Mouse (Mus musculus): ENCODE measurements around the gene B3gnt3.
A peak's percentile ranks its signal among the peaks of the same experiment; 100 is the strongest.

The B3gnt3 gene

GRCm38 (mm10) chr8:71677555-71677954, 24.0 kb downstream of the B3gnt3 start:
- DNase-seq, result peak; percentile 55 to 73

- no peak for DNase-seq
Observed at GRCm38 (mm10) chr8:71676803-71677202, 24.8 kb downstream of the B3gnt3 start.

DNA sequence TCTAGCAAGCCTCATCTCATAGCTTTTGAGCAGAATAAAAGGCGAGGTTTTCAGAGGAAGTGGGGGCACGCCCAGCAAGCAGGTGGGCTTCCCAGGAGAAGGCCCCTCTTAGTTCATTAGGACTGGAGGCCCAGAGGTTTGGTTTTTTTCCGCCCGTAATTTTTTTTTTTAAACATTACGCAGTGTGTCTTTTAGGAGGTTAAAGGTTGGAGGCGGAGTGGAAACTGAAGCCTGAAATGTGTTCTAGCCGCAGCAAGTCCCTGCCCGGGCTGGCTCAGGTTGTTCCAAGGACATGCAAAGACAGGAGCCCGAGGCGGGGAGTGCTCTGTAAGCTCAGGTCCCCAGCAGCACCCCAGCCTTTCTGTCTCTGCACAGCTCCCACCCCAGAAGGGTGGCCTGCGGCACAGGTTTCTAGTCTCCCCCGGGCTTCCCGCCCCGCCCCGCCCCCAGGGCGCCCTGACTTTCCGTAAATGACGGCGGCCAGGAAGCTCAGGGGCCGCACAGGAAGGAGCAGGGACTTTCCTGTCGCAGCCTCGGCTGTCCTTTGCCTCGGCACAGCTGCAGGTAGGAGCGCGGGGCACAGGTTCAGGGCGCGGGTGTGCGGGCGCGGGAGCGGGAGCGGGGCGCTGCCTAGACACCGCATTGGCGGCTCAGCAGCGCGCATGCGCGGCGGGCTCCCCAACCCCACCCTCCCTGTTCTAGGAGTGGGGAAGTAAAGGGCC, 25.4 kb downstream of the B3gnt3 start, which contains the start of gene Jak3:
TSS of gene Jak3 (plus strand) at position 277 of the 722 bp plus-strand sequence.
- peak; percentile 59 to 82 for DNase-seq

DNA sequence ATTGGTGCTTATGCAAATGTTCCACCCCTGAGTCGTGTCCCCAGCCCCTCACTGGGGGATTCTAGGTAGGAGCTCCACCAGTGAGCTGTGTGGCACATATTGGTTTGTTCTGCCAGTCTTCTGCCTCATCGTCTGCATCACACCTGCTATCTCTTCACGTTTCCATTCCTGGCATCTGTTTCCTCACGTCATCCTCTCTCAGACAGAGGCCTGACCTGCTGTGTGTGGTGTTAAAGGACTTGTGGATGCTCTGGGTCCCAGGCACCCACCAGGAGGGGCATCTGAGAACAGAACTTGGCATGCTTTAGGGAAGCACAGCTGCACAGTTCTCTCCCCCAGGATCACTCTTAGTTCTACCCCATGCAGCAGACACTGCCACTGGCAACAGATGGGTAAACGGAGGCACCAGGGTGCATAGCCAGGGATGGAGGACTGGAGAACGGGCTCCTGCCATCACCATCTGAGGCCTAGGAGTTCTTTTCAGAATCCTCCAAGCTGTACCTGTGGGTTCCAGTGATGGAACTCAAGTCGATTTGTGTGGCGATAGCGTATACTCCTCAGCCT, 26.1 kb downstream of the B3gnt3 start:
- DNase-seq, result no peak

GRCm38 (mm10) chr8:71674071-71674470, 27.5 kb downstream of the B3gnt3 start:
- no peak for DNase-seq

GRCm38 (mm10) chr8:71672168-71672735, 29.3 kb downstream of the B3gnt3 start:
- DNase-seq, result no peak

DNA sequence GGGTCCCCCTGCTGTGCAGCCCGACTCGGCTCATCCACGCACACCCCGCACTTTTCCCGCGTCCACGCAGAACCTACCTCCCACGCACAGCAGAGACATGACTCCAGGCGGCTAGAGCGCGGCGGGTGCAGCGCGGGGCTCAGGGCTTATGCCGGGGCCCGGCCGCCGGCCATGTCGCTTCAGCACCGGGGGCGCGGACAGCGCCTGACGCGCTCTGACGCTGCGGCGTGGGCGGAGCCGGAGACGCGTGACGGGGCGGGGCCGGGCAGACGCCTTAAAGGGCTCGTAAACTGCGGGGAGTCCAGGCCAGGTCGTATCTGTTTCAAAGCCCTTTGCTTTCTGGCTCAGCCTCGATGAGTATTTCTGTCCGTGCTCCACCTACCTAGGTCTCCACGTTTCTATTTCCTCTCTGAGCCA, 30.0 kb downstream of the B3gnt3 start, which contains the start of gene Unc13a:
TSS of gene Unc13a (minus strand) at position 209 of the 417 bp plus-strand sequence.
- DNase-seq, result peak; percentile 91 to 92

GRCm38 (mm10) chr8:71670621-71671548, 30.7 kb downstream of the B3gnt3 start:
- DNase-seq, result peak; percentile 40 to 80

GRCm38 (mm10) chr8:71670198-71670597, 31.4 kb downstream of the B3gnt3 start:
- DNase-seq, result peak in 1 of 2 experiments; percentile 21

DNA sequence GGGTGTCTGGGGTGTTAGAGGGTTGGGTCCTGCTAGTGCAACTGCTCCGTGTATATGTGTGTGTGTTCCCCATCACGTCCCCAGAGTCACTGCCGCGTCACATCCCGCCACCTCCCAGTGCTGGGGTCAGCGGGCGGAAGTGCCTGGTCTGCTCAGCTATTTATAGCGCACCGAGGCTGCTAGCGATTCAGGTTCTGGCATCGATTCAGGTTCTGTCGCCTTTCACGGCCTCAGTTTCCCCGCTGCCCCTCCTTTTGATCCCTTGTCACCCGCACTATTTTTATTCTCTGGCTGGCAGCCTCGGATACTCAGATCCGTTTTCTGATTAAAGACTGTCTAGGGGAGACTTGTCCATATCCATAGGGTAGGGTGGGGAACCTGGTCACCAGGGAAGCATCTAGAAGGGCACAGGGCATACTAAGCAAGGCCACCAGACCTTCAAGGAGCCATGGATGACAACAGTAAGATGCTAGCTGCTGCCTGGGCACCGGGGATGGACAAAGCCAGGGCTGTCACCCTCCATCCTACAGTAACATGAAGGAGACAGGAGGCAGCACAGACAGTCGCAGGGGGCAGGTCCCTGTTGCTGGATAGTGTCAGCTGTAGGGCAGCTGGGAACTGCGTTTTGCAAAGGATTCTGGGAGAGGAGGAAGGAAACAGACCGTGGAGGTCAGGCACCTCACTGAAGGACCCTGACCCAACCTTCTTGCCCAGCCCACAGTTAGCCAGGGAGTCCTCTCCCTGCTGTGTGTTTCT, 33.2 kb downstream of the B3gnt3 start:
- peak in 1 of 2 experiments; percentile 71 for DNase-seq

GRCm38 (mm10) chr8:71667256-71667655, 34.3 kb downstream of the B3gnt3 start:
- DNase-seq, result no peak

- DNase-seq, result no peak
Observed at GRCm38 (mm10) chr8:71666855-71667254, 34.7 kb downstream of the B3gnt3 start.

GRCm38 (mm10) chr8:71665331-71666130, 36.1 kb downstream of the B3gnt3 start:
- DNase-seq, result peak; percentile 70 to 75

- DNase-seq, result peak; percentile 85 to 91
Observed at GRCm38 (mm10) chr8:71660325-71661120, 41.1 kb downstream of the B3gnt3 start.

DNA sequence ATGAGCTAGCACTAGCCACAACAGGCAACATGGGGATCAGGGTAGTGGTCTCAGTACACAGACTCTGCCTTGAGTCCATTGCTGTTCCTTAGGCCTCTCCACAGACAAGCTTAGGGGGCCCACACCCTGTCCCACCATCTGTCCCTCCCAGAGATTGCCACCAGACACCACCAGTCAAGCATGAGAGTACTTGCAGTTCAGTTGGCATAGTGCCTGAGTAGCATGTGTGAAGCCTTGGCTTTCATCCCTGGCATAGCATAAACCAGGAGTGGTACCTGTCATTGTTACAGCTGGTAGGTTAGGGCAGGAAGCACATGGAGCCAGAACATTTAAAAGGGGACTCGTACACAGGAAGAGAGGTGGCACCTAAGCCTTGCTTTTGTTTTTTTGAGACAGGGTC, 41.8 kb downstream of the B3gnt3 start:
- DNase-seq, result no peak

DNA sequence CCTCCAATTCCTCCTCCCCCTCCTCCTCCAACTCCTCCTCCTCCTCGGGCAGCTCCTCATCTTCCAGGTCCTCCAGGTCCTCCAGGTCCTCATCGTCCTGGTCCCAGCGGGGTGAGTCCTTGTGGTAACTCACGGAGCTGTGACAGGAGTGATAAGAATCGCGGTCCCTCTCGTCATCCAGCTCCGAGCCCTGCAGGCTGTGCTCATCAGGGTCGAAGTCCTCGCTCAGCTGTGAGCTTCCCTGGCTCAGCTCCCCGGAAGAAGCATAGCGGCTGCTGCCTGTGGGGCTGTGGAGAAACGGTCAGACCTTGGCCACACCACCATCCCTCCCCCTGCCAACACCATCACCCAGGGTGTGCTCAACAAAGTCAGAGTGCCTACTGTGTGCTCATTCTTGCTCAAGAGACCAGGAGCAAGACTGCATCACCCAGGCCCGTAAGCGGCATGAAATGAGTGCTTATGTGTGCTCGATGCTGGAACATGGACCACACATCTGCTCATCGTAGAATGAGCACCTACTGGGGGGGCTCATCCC, 43.0 kb downstream of the B3gnt3 start:
- peak; percentile 31 to 46 for DNase-seq

GRCm38 (mm10) chr8:71657816-71658215, 43.8 kb downstream of the B3gnt3 start:
- DNase-seq, result no peak

- DNase-seq, result peak; percentile 36 to 48
Observed at GRCm38 (mm10) chr8:71654600-71654999, 47.0 kb downstream of the B3gnt3 start.

GRCm38 (mm10) chr8:71645510-71645909, 56.1 kb downstream of the B3gnt3 start:
- DNase-seq, result no peak
